Mouse (Mus musculus) brain, embryonic 14.5 days (tissue): ENCODE data around the gene Slc22a4.
"Not testable (repeated sequence)": the region's sequence is repeated elsewhere in the genome, so short reads cannot be mapped to it uniquely, and the experiment has no call there.

Experiments used
- CTCF ChIP-seq: fragments of 200-500 bp; IDR thresholded peaks from 2 replicates; pipeline ENCODE4 v1.5.1; 2012; ENCODE audit warnings: inconsistent platforms, mild to moderate bottlenecking, moderate library complexity, borderline replicate concordance; ENCODE audit not compliant: insufficient read depth, insufficient read length; ENCODE audit errors: extremely low read depth
- POLR2A ChIP-seq: fragments of 200-500 bp; IDR thresholded peaks from 2 replicates; pipeline ENCODE4 v1.6.1; 2012; ENCODE audit warnings: mild to moderate bottlenecking, inconsistent platforms, borderline replicate concordance; ENCODE audit not compliant: poor library complexity, insufficient read depth, insufficient read length, severe bottlenecking; ENCODE audit errors: extremely low read depth

DNA sequence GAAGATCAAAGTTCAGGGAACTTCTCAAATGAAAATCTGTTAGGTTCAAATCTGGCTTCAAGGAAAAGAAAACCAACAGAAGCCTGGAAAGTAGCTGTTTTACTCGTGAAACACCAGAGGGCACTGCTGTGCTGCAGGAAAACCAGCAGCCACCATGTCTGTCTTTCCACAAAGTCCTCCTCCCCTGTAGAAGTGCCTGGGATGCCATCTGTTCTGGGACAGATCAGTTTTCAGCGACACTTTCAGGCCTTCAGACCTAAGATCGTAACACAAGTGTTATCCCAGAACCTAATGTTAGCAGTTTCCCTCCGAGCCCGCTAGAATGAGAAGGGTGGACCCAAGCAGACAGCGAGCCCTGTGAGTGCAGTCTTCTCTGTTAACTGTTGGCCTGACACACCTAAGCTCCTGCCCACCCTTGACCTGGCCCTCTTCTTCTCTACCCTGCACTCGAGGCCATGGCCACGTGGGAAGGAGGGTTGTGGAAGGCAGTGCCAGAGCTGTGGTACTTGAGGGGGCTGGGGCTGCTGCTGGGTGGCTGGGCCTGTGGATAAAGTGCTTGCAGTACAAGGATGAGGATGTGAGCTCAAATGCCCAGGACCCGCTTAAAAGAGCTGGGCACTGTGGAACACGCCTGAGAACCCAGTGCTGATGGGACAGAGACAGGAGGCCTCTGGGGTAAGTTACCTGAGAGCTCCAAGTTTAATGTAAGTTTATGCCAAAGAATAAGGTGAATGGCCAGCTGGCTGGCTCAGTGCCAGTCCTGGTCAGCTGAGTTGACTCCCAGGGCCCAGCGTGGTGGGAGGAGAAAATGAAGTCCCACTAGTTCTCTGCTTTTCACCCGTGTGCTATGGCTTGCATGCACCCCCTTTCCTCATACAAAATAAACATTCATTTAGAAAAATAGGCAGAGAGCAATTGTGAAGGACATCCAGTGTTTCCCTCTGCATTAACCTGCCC lies 24.9 kb downstream of the Slc22a4 start:
- TF ChIP-seq POLR2A = not testable (repeated sequence)
- TF ChIP-seq CTCF = peak; percentile 85
